Mouse (Mus musculus) heart, embryonic 16.5 days (tissue): ENCODE data around the gene Chrne. TPM values are rescaled to one million over a fixed set of nuclear protein-coding genes. Genes with fewer than 3 reads are reported as not detected.
"Not testable (repeated sequence)": the region's sequence is repeated elsewhere in the genome, so short reads cannot be mapped to it uniquely, and the experiment has no call there.

Experiments
- ATAC-seq: fragments of 200-750 bp; cut with Nextera tagmentation; replicated peaks from 2 replicates; pipeline ENCODE4 v1.8.0; 2017; ENCODE audit warnings: moderate number of reproducible peaks; ENCODE audit not compliant: insufficient read depth, low FRiP score; ENCODE audit errors: extremely low read depth
- H3K27ac ChIP-seq: fragments of 300-500 bp; sonication (generic); 2 replicates; pipeline ENCODE4 v1.5.1; 2014; ENCODE audit warnings: mild to moderate bottlenecking, low read length, control low read depth, moderate library complexity
- H3K27me3 ChIP-seq: fragments of 300-500 bp; sonication (generic); 2 replicates; pipeline ENCODE4 v1.6.1; 2014; ENCODE audit warnings: low read length, mixed read lengths; ENCODE audit not compliant: control insufficient read depth, insufficient read depth
- H3K36me3 ChIP-seq: fragments of 300-500 bp; sonication (generic); 2 replicates; pipeline ENCODE4 v1.6.1; 2014; ENCODE audit not compliant: control insufficient read depth, insufficient read depth
- H3K4me1 ChIP-seq: fragments of 300-500 bp; sonication (generic); 2 replicates; pipeline ENCODE4 v1.6.1; 2014; ENCODE audit warnings: low read length, mixed read lengths; ENCODE audit not compliant: control insufficient read depth, insufficient read depth
- H3K4me2 ChIP-seq: fragments of 300-500 bp; sonication (generic); 2 replicates; pipeline ENCODE4 v1.6.1; 2014; ENCODE audit warnings: low read depth, mild to moderate bottlenecking, control low read depth, low read length
- H3K4me3 ChIP-seq: fragments of 300-500 bp; sonication (generic); 2 replicates; pipeline ENCODE4 v1.5.1; 2014; ENCODE audit warnings: mild to moderate bottlenecking, control low read depth, low read length
- H3K9ac ChIP-seq: fragments of 300-500 bp; sonication (generic); 2 replicates; pipeline ENCODE4 v1.6.1; 2014; ENCODE audit warnings: low read length, control low read depth
- H3K9me3 ChIP-seq: fragments of 300-500 bp; sonication (generic); replicated peaks from 2 replicates; pipeline ENCODE4 v1.6.1; 2016; ENCODE audit warnings: low read length; ENCODE audit not compliant: control insufficient read depth
- WGBS: fragments of 180-500 bp; shearing (Covaris S2); extraction: QIAGEN DNeasy Blood & Tissue Kit; methylation state at CpG from one replicate; pipeline ENCODE4 v1.1.7; 2014; 5-methylcytosine and 5-hydroxymethylcytosine counted together
- polyA plus RNA-seq: library from polyadenylated mRNA; unstranded; fragments of >200 nt; fragmentation: Nextera tagmentation; extraction: Ambion mirVana; gene quantifications from 2 replicates; pipeline ENCODE4 v1.2.1, GENCODE M21; 2015

Chrne gene
- polyA plus RNA-seq, 1 experiment from 2014 or later = not detected

- H3K27me3 ChIP-seq = no peaks in the 10 kb centered on the region
- H3K36me3 ChIP-seq = no peaks in the 10 kb centered on the region
- peaks cover 19% of the 10 kb centered on the region for H3K4me1 ChIP-seq
- ATAC-seq = no peak
- no peak overlapping the region for H3K4me3 ChIP-seq
- H3K27ac ChIP-seq = no peak overlapping the region
- 73% methylated on average over 3 of the region's 3 CpGs for WGBS
- H3K4me2 ChIP-seq = no peak overlapping the region
- H3K9me3 ChIP-seq = no peaks in the 10 kb centered on the region
- no peak overlapping the region for H3K9ac ChIP-seq
These were observed 41.8 kb downstream of the Chrne start for GRCm38 (mm10) chr11:70577201-70577600.

DNA sequence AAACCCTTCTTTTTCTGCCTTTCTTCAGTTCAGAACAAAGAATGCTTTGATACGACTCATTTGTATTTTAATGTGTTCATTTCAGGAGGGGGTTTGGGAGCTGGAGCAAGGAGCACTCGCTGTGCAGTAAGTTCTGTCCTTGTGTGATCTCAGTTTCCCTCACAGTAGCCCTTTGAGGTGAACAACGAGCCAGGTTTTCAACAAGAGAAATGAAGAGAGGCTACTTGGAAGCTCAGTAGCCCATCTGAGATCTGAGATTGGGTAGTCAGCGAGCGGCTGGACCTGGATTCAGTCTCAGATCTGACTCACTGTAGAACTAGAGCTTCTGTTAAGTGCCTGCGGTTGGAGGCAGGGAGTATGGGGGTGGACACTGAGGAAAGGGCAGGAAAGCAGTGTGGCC is 45.1 kb downstream of the Chrne start:
- H3K4me3 ChIP-seq = no peak overlapping the region
- H3K36me3 ChIP-seq = no peaks in the 10 kb centered on the region
- no peak overlapping the region for H3K9ac ChIP-seq
- WGBS = 82% methylated on average over 6 of the region's 6 CpGs
- H3K4me1 ChIP-seq = peaks cover 5% of the 10 kb centered on the region; the same call in 1 of the 2 replicates
- no peaks in the 10 kb centered on the region for H3K9me3 ChIP-seq
- no peak for ATAC-seq
- H3K27me3 ChIP-seq = no peaks in the 10 kb centered on the region
- no peak overlapping the region for H3K27ac ChIP-seq
- H3K4me2 ChIP-seq = no peak overlapping the region

DNA sequence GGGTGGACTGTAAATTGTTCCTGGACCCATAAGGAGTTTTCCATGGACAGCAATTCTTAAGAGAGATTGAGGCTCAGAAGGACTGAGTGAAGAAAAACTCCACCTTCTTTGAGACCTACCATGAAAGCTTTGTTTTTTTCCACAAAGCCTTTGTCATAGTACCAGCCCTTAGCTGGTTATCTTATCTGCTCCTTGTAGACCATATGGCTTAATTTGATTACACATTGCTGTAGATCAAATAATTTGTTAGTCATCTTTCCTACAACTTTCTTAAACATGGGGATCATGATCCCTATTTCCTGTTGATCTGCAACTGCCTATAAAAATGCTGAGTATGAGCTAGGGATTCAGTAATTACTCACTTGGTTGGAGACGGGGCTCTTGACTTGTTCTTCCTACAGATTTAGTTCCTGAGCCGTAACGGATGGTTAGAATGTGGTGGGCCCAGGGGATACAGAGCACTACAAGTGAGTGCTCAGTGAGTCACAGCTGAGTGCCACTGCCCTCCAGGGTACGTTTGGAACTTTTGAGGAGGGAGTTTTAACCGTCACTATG is 46.6 kb downstream of the Chrne start:
- Histone ChIP-seq H3K4me2 (no peak overlapping the region), H3K9ac (no peak overlapping the region), H3K36me3 (no peaks in the 10 kb centered on the region), H3K9me3 (no peaks in the 10 kb centered on the region), H3K4me1 (peaks cover 2% of the 10 kb centered on the region; the same call in 1 of the 2 replicates), H3K27me3 (no peaks in the 10 kb centered on the region), H3K4me3 (no peak overlapping the region), H3K27ac (no peak overlapping the region)
- ATAC-seq = no peak
- 52% methylated on average over 5 of the region's 5 CpGs for WGBS

- H3K27me3 ChIP-seq = no peaks in the 10 kb centered on the region
- H3K36me3 ChIP-seq = no peaks in the 10 kb centered on the region
- no peak overlapping the region for H3K27ac ChIP-seq
- WGBS = 80% methylated on average over 1 of the region's 1 CpGs
- no peak overlapping the region for H3K9ac ChIP-seq
- H3K4me2 ChIP-seq = no peak overlapping the region
- H3K4me3 ChIP-seq = no peak overlapping the region
- no peaks in the 10 kb centered on the region for H3K9me3 ChIP-seq
- H3K4me1 ChIP-seq = peaks cover 5% of the 10 kb centered on the region
- ATAC-seq = no peak
These were observed 47.4 kb downstream of the Chrne start for GRCm38 (mm10) chr11:70571641-70572040.

DNA sequence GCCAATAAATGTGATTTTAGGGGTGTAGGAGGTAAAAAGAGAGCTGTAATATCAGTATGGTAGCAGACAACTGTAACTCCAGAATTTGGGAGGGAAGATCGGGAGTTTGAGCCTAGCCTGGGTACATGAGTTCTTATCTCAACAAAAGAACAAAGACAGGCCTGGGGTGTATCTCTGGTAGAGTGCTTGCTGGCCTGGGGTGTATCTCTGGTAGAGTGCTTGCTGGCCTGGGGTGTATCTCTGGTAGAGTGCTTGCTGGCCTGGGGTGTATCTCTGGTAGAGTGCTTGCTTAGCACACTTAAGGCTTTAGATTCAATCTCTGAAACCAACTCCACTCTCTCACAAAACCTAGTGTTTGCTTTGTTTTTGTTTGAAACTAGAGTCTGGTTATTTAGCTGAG is 48.4 kb downstream of the Chrne start:
- H3K27me3 ChIP-seq, H3K36me3 ChIP-seq, H3K4me3 ChIP-seq, H3K9ac ChIP-seq, H3K4me2 ChIP-seq, ATAC-seq, H3K9me3 ChIP-seq, H3K27ac ChIP-seq: not testable (repeated sequence)
- WGBS = 64% methylated on average over 1 of the region's 1 CpGs
- H3K4me1 ChIP-seq = peaks cover 12% of the 10 kb centered on the region

DNA sequence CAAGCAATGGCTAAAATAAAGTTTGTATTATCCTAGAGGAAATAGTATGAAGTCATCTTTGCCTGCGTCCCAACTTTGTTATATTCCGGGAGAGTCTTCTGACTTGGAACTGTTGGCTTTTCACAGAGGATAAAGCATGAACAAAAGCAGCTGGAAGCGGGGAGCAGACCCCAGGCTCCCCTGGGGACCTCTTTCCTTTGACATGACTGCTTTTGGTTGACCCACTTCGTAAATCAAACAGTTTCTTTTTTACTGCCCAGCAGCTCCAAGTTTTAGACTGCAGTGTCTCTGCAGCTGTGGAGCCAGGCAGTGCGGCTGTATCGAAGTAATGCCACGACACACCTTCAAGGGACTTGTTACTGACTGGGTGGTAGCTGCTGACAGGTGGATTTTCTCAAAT is 52.4 kb downstream of the Chrne start:
- peaks cover 29% of the 10 kb centered on the region for H3K4me1 ChIP-seq
- no peak overlapping the region for H3K4me2 ChIP-seq
- H3K9ac ChIP-seq = 0 out of 2 replicates have a peak overlapping the region, but pooled peaks have one; percentile 28
- no peak overlapping the region for H3K27ac ChIP-seq
- H3K9me3 ChIP-seq = no peaks in the 10 kb centered on the region
- no peak overlapping the region for H3K4me3 ChIP-seq
- no peaks in the 10 kb centered on the region for H3K36me3 ChIP-seq
- no peaks in the 10 kb centered on the region for H3K27me3 ChIP-seq
- no peak for ATAC-seq
- 70% methylated on average over 7 of the region's 7 CpGs for WGBS

Other genes with a start within 250 kb of the Chrne start
- 22.1 and 22.5 TPM in 2 replicates for gene Pelp1, start 209.2 kb downstream of the Chrne start, polyA plus RNA-seq
- 9.5 and 11.7 TPM in 2 replicates for gene Arrb2, start 186.6 kb downstream of the Chrne start, polyA plus RNA-seq
- 25.2 and 27.8 TPM in 2 replicates for gene Med11, start 167.3 kb downstream of the Chrne start, polyA plus RNA-seq
- gene Zmynd15, start 159.8 kb downstream of the Chrne start, polyA plus RNA-seq = 1.5 and 1.7 TPM in 2 replicates
- 10.2 and 10.9 TPM in 2 replicates for gene Cxcl16, start 159.2 kb downstream of the Chrne start, polyA plus RNA-seq
- 5.2 and 5.6 TPM in 2 replicates for gene Tm4sf5, start 114.0 kb downstream of the Chrne start, polyA plus RNA-seq
- 0.31 and 1.3 TPM in 2 replicates for gene Vmo1, start 104.6 kb downstream of the Chrne start, polyA plus RNA-seq
- gene Gltpd2, start 100.0 kb downstream of the Chrne start, polyA plus RNA-seq = 0.16 and 0.37 TPM in 2 replicates
- gene Psmb6, start 93.8 kb downstream of the Chrne start, polyA plus RNA-seq = 607 and 623 TPM in 2 replicates
- not detected in 2 replicates for gene Gm40193, start 86.3 kb downstream of the Chrne start, polyA plus RNA-seq
- 9.1 and 12.0 TPM in 2 replicates for gene Pld2, start 79.2 kb downstream of the Chrne start, polyA plus RNA-seq
- gene Mink1, start 56.3 kb downstream of the Chrne start, polyA plus RNA-seq = 9.8 and 10.3 TPM in 2 replicates
- not detected in 2 replicates for gene 4930544D05Rik, start 3.4 kb downstream of the Chrne start, polyA plus RNA-seq
- 0.34 and 0.38 TPM in 2 replicates for gene Gp1ba, start 19.9 kb upstream of the Chrne start, polyA plus RNA-seq
- gene Rnf167, start 28.0 kb upstream of the Chrne start, polyA plus RNA-seq = 80.3 and 80.9 TPM in 2 replicates
- 346 and 351 TPM in 2 replicates for gene Slc25a11, start 28.3 kb upstream of the Chrne start, polyA plus RNA-seq
- gene Pfn1, start 35.4 kb upstream of the Chrne start, polyA plus RNA-seq = 1,225 and 1,312 TPM in 2 replicates
- gene Eno3, start 38.0 kb upstream of the Chrne start, polyA plus RNA-seq = 578 and 593 TPM in 2 replicates
- gene Spag7, start 50.2 kb upstream of the Chrne start, polyA plus RNA-seq = 186 and 191 TPM in 2 replicates
- 15.0 and 15.6 TPM in 2 replicates for gene Camta2, start 68.9 kb upstream of the Chrne start, polyA plus RNA-seq
- 1.2 and 1.4 TPM in 2 replicates for gene Inca1, start 80.9 kb upstream of the Chrne start, polyA plus RNA-seq
- 5.1 and 5.2 TPM in 2 replicates for gene Kif1c, start 81.3 kb upstream of the Chrne start, polyA plus RNA-seq
- gene Zfp3, start 145.0 kb upstream of the Chrne start, polyA plus RNA-seq = 10.0 and 10.5 TPM in 2 replicates
- 0.32 and 0.70 TPM in 2 replicates for gene Scimp, start 193.4 kb upstream of the Chrne start, polyA plus RNA-seq
- gene Rabep1, start 225.6 kb upstream of the Chrne start, polyA plus RNA-seq = 26.8 and 28.7 TPM in 2 replicates